Mouse (Mus musculus): ENCODE data around the gene Il3ra. TPM values are rescaled to one million over a fixed set of nuclear protein-coding genes. Genes with fewer than 3 reads are reported as not detected.

The Il3ra gene
- total RNA-seq (2023), result 10 to 100 TPM; 10.6 to 15.8 TPM

GRCm38 (mm10) chr14:14345948-14346812 is at the start of gene Il3ra:
Gene Il3ra (plus strand): TSS chr14:14346275.

GRCm38 (mm10) chr14:14322528-14322927 is 23.5 kb upstream of the Il3ra start, which contains the start of gene Olfr31:
Gene Olfr31 (plus strand): TSS chr14:14322828.

GRCm38 (mm10) chr14:14400998-14401397 is 54.9 kb downstream of the Il3ra start, which contains the start of gene Olfr721-ps1:
Gene Olfr721-ps1 (plus strand): TSS chr14:14401298.

Other genes starting within 250 kb of the Il3ra start
- gene Psmd6, start 225.3 kb upstream of the Il3ra start, total RNA-seq (2023), result 100 to 1,000 TPM; 106 to 115 TPM
- gene Olfr720, start 159.4 kb upstream of the Il3ra start, total RNA-seq (2023), result not detected
- gene Olfr31, start 23.4 kb upstream of the Il3ra start, total RNA-seq (2023), result not detected
- not detected for gene Olfr721-ps1, start 55.0 kb downstream of the Il3ra start, total RNA-seq (2023)